Mouse (Mus musculus) erythroblast, embryonic 14.5 days (primary cell): Measurements from ENCODE around the gene Pigv.

Source experiments
- GATA1 ChIP-seq: IDR thresholded peaks from 2 replicates; pipeline ENCODE4 v1.6.1; 2012; ENCODE audit warnings: low read length, inconsistent platforms, mixed read lengths
- TAL1 ChIP-seq: IDR thresholded peaks from 3 replicates; pipeline ENCODE4 v1.6.1; 2012; ENCODE audit warnings: low read length, inconsistent platforms, mixed read lengths

- TF ChIP-seq TAL1, result no peak
- TF ChIP-seq GATA1, result no peak
These were observed 60.6 kb downstream of the Pigv start for GRCm38 (mm10) chr4:133611815-133612214.
